Mouse (Mus musculus): Measurements from ENCODE around the gene Amigo3. TPM values are rescaled to one million over a fixed set of nuclear protein-coding genes. Genes with fewer than 3 reads are reported as not detected.

Gene Amigo3
- polyA plus RNA-seq, 1 experiment: 0.24 TPM

GRCm38 (mm10) chr9:108082549-108082948, 29.6 kb downstream of the Amigo3 start:
- H3K36me3 ChIP-seq (ENCODE audit: control insufficient read depth, insufficient read depth, low read length, poor library complexity, severe bottlenecking): peaks cover 4% of the 10 kb centered on the region; the same call in 1 of the 2 replicates
- H3K9me3 ChIP-seq (replicated peaks; ENCODE audit: control insufficient read depth, insufficient read depth, low read length, poor library complexity, severe bottlenecking): no peaks in the 10 kb centered on the region
- no peak overlapping the region for H3K27ac ChIP-seq (ENCODE audit: insufficient read depth, low read length)
- TF ChIP-seq POLR2A (IDR thresholded peaks at IDR 0.05; ENCODE audit: insufficient read depth, low read length) (no peak), CTCF (IDR thresholded peaks at IDR 0.05; ENCODE audit: low read depth, low read length) (no peak), EP300 (IDR thresholded peaks at IDR 0.05; ENCODE audit: insufficient read depth, low read depth, low read length) (no peak)
- no peaks in the 10 kb centered on the region for H3K4me1 ChIP-seq (ENCODE audit: control insufficient read depth, insufficient read depth, low read length)
- H3K27me3 ChIP-seq (ENCODE audit: control insufficient read depth, insufficient read depth, low read length, poor library complexity, severe bottlenecking): no peaks in the 10 kb centered on the region
- peak overlapping the region; percentile 73 for H3K4me3 ChIP-seq (ENCODE audit: low read depth, low read length)
- peak overlapping the region; percentile 4; the same call in 1 of the 2 replicates for H3K9ac ChIP-seq (ENCODE audit: low read depth, poor library complexity, severe bottlenecking)

- peak within 1 kb of the TSS; percentile 73 for H3K4me3 ChIP-seq (ENCODE audit: low read depth, low read length)
- no peak for TF ChIP-seq POLR2A (IDR thresholded peaks at IDR 0.05; ENCODE audit: insufficient read depth, low read length)
- no peak for TF ChIP-seq CTCF (IDR thresholded peaks at IDR 0.05; ENCODE audit: low read depth, low read length)
- TF ChIP-seq EP300 (IDR thresholded peaks at IDR 0.05; ENCODE audit: insufficient read depth, low read depth, low read length): no peak
- H3K9ac ChIP-seq (ENCODE audit: low read depth, poor library complexity, severe bottlenecking): peak within 1 kb of the TSS; percentile 4; the same call in 1 of the 2 replicates
- no peaks in the 10 kb centered on the region for H3K4me1 ChIP-seq (ENCODE audit: control insufficient read depth, insufficient read depth, low read length)
- peaks cover 4% of the 10 kb centered on the region; the same call in 1 of the 2 replicates for H3K36me3 ChIP-seq (ENCODE audit: control insufficient read depth, insufficient read depth, low read length, poor library complexity, severe bottlenecking)
- H3K9me3 ChIP-seq (replicated peaks; ENCODE audit: control insufficient read depth, insufficient read depth, low read length, poor library complexity, severe bottlenecking): no peaks in the 10 kb centered on the region
- H3K27me3 ChIP-seq (ENCODE audit: control insufficient read depth, insufficient read depth, low read length, poor library complexity, severe bottlenecking): no peaks in the 10 kb centered on the region
- no peak within 1 kb of the TSS for H3K27ac ChIP-seq (ENCODE audit: insufficient read depth, low read length)
Measured at GRCm38 (mm10) chr9:108082988-108083431, 30.1 kb downstream of the Amigo3 start, which contains the start of gene Rnf123. TSS of gene Rnf123 (minus strand) at chr9:108083346.

DNA sequence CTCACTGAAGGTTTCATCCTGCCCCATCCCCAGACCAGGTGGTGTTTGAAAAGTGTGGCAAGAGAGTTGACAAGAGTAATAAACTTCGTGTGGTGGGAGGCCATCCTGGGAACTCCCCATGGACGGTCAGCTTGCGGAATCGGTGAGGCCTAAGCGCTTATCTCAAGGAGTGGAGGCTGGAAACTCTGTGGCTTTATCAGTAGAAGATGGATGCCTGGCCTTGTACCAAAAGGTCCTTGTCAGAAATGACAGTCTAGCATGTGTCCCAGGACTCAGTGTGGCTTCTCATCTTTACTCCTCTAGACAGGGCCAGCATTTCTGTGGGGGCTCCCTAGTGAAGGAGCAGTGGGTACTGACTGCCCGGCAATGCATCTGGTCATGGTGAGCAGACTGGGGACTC, 30.6 kb downstream of the Amigo3 start:
- Histone ChIP-seq H3K9me3 (replicated peaks; ENCODE audit: control insufficient read depth, insufficient read depth, low read length, poor library complexity, severe bottlenecking) (no peaks in the 10 kb centered on the region), H3K27me3 (ENCODE audit: control insufficient read depth, insufficient read depth, low read length, poor library complexity, severe bottlenecking) (no peaks in the 10 kb centered on the region), H3K9ac (ENCODE audit: low read depth, poor library complexity, severe bottlenecking) (no peak overlapping the region), H3K36me3 (ENCODE audit: control insufficient read depth, insufficient read depth, low read length, poor library complexity, severe bottlenecking) (peaks cover 4% of the 10 kb centered on the region; the same call in 1 of the 2 replicates), H3K4me1 (ENCODE audit: control insufficient read depth, insufficient read depth, low read length) (no peaks in the 10 kb centered on the region), H3K27ac (ENCODE audit: insufficient read depth, low read length) (no peak overlapping the region), H3K4me3 (ENCODE audit: low read depth, low read length) (no peak overlapping the region)
- TF ChIP-seq POLR2A (IDR thresholded peaks at IDR 0.05; ENCODE audit: insufficient read depth, low read length) (no peak), CTCF (IDR thresholded peaks at IDR 0.05; ENCODE audit: low read depth, low read length) (no peak), EP300 (IDR thresholded peaks at IDR 0.05; ENCODE audit: insufficient read depth, low read depth, low read length) (no peak)

DNA sequence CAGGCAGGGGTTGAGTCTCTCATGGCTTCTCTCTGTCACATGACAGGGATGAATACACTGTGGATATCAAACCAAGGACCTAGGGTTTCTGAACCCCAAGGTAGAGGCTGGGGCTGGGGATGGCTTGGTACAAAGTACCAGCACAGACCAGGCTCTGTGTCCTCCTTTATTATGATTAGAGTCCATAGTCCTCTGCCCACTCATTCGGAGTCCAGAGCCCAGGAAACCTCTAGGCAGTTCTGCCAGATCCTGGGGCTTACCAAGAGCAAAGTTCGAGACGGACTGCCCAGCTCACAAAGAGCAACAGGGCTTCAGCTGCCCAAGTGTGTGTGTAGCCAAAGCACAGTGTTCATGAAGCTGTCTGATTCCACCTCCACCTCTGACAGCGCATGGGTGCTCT, 32.3 kb downstream of the Amigo3 start:
- Histone ChIP-seq H3K27ac (ENCODE audit: insufficient read depth, low read length) (no peak overlapping the region), H3K9ac (ENCODE audit: low read depth, poor library complexity, severe bottlenecking) (no peak overlapping the region), H3K36me3 (ENCODE audit: control insufficient read depth, insufficient read depth, low read length, poor library complexity, severe bottlenecking) (peaks cover 4% of the 10 kb centered on the region; the same call in 1 of the 2 replicates), H3K9me3 (replicated peaks; ENCODE audit: control insufficient read depth, insufficient read depth, low read length, poor library complexity, severe bottlenecking) (no peaks in the 10 kb centered on the region), H3K4me3 (ENCODE audit: low read depth, low read length) (no peak overlapping the region), H3K27me3 (ENCODE audit: control insufficient read depth, insufficient read depth, low read length, poor library complexity, severe bottlenecking) (no peaks in the 10 kb centered on the region), H3K4me1 (ENCODE audit: control insufficient read depth, insufficient read depth, low read length) (no peaks in the 10 kb centered on the region)
- no peak for TF ChIP-seq CTCF (IDR thresholded peaks at IDR 0.05; ENCODE audit: low read depth, low read length)
- no peak for TF ChIP-seq EP300 (IDR thresholded peaks at IDR 0.05; ENCODE audit: insufficient read depth, low read depth, low read length)
- TF ChIP-seq POLR2A (IDR thresholded peaks at IDR 0.05; ENCODE audit: insufficient read depth, low read length): no peak

DNA sequence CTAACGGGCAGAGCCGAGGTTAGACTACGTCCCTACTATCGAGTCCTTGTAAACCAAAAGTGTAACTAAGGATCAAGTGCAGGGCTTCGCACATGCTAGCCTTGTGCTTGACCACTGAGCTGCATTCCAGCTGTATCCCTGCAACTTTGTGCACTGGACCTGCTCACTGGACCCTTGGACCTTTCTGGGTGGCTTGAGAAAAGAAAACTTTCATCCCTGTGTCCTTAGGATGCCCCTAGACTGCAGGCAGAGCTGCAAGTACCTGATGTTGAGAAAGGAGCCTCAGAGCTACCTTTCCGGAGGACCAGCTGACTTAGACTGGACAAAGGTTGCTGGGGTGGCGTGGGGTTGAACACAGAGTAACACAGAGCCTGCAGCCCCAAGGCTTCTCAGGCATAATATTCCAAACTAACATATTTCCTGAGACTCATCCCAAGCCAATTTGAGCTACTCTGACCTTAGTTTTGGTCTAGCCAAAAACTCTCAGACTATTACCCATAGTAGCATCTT, 37.7 kb downstream of the Amigo3 start:
- H3K27me3 ChIP-seq (ENCODE audit: control insufficient read depth, insufficient read depth, low read length, poor library complexity, severe bottlenecking): no peaks in the 10 kb centered on the region
- no peak overlapping the region for H3K9ac ChIP-seq (ENCODE audit: low read depth, poor library complexity, severe bottlenecking)
- H3K36me3 ChIP-seq (ENCODE audit: control insufficient read depth, insufficient read depth, low read length, poor library complexity, severe bottlenecking): peaks cover 10% of the 10 kb centered on the region

DNA sequence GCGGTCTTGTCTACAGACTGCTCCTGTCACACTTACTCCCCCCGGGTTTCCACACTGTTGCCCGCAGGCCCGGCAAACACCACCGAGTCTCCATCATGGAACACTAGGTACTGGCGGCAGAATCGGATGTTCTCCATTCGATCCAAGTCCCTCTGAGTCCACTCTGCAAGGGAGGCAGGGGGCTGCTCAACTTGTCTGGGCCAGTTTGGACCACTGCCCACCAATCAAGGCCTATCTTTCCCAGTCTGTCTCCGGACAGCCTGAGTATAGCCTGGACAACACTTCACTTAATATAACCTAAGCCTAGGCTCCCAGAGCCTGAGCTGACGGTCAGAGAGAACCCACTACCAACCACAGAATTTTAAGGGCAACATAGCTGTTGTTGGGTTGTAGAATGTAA, 40.6 kb downstream of the Amigo3 start:
- H3K27ac ChIP-seq (ENCODE audit: insufficient read depth, low read length): no peak overlapping the region

More for the DNA sequence above, 37.7 kb downstream of the Amigo3 start:
- no peak overlapping the region for H3K27ac ChIP-seq (ENCODE audit: insufficient read depth, low read length)
- TF ChIP-seq CTCF (IDR thresholded peaks at IDR 0.05; ENCODE audit: low read depth, low read length): no peak
- no peak for TF ChIP-seq EP300 (IDR thresholded peaks at IDR 0.05; ENCODE audit: insufficient read depth, low read depth, low read length)
- no peak for TF ChIP-seq POLR2A (IDR thresholded peaks at IDR 0.05; ENCODE audit: insufficient read depth, low read length)
- no peaks in the 10 kb centered on the region for H3K9me3 ChIP-seq (replicated peaks; ENCODE audit: control insufficient read depth, insufficient read depth, low read length, poor library complexity, severe bottlenecking)
- H3K4me1 ChIP-seq (ENCODE audit: control insufficient read depth, insufficient read depth, low read length): no peaks in the 10 kb centered on the region
- no peak overlapping the region for H3K4me3 ChIP-seq (ENCODE audit: low read depth, low read length)

More for the DNA sequence above, 40.6 kb downstream of the Amigo3 start:
- no peak for TF ChIP-seq POLR2A (IDR thresholded peaks at IDR 0.05; ENCODE audit: insufficient read depth, low read length)
- TF ChIP-seq CTCF (IDR thresholded peaks at IDR 0.05; ENCODE audit: low read depth, low read length): no peak
- TF ChIP-seq EP300 (IDR thresholded peaks at IDR 0.05; ENCODE audit: insufficient read depth, low read depth, low read length): no peak
- peak overlapping the region; percentile 87 for H3K9ac ChIP-seq (ENCODE audit: low read depth, poor library complexity, severe bottlenecking)
- no peaks in the 10 kb centered on the region for H3K27me3 ChIP-seq (ENCODE audit: control insufficient read depth, insufficient read depth, low read length, poor library complexity, severe bottlenecking)
- peaks cover 10% of the 10 kb centered on the region for H3K36me3 ChIP-seq (ENCODE audit: control insufficient read depth, insufficient read depth, low read length, poor library complexity, severe bottlenecking)
- peak overlapping the region; percentile 99 for H3K4me3 ChIP-seq (ENCODE audit: low read depth, low read length)
- H3K4me1 ChIP-seq (ENCODE audit: control insufficient read depth, insufficient read depth, low read length): peaks cover 2% of the 10 kb centered on the region
- no peaks in the 10 kb centered on the region for H3K9me3 ChIP-seq (replicated peaks; ENCODE audit: control insufficient read depth, insufficient read depth, low read length, poor library complexity, severe bottlenecking)
